In genomic region chr7:120897711-120898335, GRCm38 (mm10) we compare ENCODE assay signal across 16 mouse cellular contexts. TPM values are rescaled to one million over a fixed set of nuclear protein-coding genes. Genes with fewer than 3 reads are reported as not detected.
DNase-seq lines count a peak whose midpoint lies in the region; ATAC-seq and TF ChIP-seq lines count a peak whose summit lies in the region.
"Had no signal": no experiment of that assay in that cellular context is flagged by ENCODE, and none has a peak within 500 bp of the region (broad histone marks: within the 10 kb centered on the region; RNA-seq: fewer than 3 reads in every experiment).

No protein-coding gene starts in this region.

- TF ChIP-seq CTCF in layer of hippocampus, adult 2 months (conservative IDR thresholded peaks at IDR 0.05): no peak

- no peak overlapping the region for H3K27ac ChIP-seq in hindbrain, embryonic 16.5 days (ENCODE audit: low read depth, low read length)
- H3K27ac ChIP-seq in hindbrain, embryonic 14.5 days: no peak overlapping the region
- no peak overlapping the region for H3K27ac ChIP-seq in layer of hippocampus, adult 2 months
- H3K27ac ChIP-seq: embryonic facial prominence, embryonic 12.5 days; forebrain, embryonic 10.5 days; limb, embryonic 12.5 days; liver, embryonic 15.5 days; neural tube, embryonic 13.5 days had no signal

- DNase-seq in hindbrain, embryonic 14.5 days (ENCODE audit: low spot score): no peak
- DNase-seq in adrenal gland, postnatal 25 days: peak; percentile 18
- peak; percentile 56 to 67 for DNase-seq in cerebellum, adult 18-20 months
- peak; percentile 90 for DNase-seq in gonadal fat pad, adult 2 months (ENCODE audit: low read depth)
- DNase-seq in c-Kit-positive CD71-positive TER-119-positive erythroid progenitor cells, embryonic 14.5 days (ENCODE audit: low spot score): no peak
- no peak for DNase-seq in layer of hippocampus, adult 2 months (ENCODE audit: low spot score in 2 of 2)
- DNase-seq: kidney, postnatal 14 days; retina, postnatal 1 day had no signal

- no peaks in the 10 kb centered on the region for H3K27me3 ChIP-seq in hindbrain, embryonic 16.5 days (replicated peaks; ENCODE audit: control insufficient read depth, insufficient read depth, low read length)
- no peaks in the 10 kb centered on the region for H3K27me3 ChIP-seq in hindbrain, embryonic 14.5 days (ENCODE audit: control insufficient read depth, insufficient read depth, low read length)
- H3K27me3 ChIP-seq: embryonic facial prominence, embryonic 12.5 days; limb, embryonic 12.5 days; liver, embryonic 15.5 days; neural tube, embryonic 13.5 days had no signal

- H3K4me3 ChIP-seq in hindbrain, embryonic 16.5 days (ENCODE audit: low read length): no peak overlapping the region
- no peak overlapping the region for H3K4me3 ChIP-seq in hindbrain, embryonic 14.5 days (replicated peaks; ENCODE audit: low read length)
- no peak overlapping the region for H3K4me3 ChIP-seq in layer of hippocampus, adult 2 months
- H3K4me3 ChIP-seq: embryonic facial prominence, embryonic 12.5 days; forebrain, embryonic 10.5 days; limb, embryonic 12.5 days; liver, embryonic 15.5 days; neural tube, embryonic 13.5 days had no signal

- peak; percentile 82 for ATAC-seq in hindbrain, embryonic 16.5 days
- ATAC-seq in hindbrain, embryonic 14.5 days (ENCODE audit: low FRiP score): no peak
- ATAC-seq: CD4-positive, CD25-positive, alpha-beta regulatory T cell, adult 4 months; intestine, embryonic 16.5 days had no signal

- no peak overlapping the region for H3K4me2 ChIP-seq in hindbrain, embryonic 16.5 days (ENCODE audit: low read length)
- H3K4me2 ChIP-seq in hindbrain, embryonic 14.5 days (replicated peaks): no peak overlapping the region
- H3K4me2 ChIP-seq: embryonic facial prominence, embryonic 12.5 days; limb, embryonic 12.5 days; liver, embryonic 15.5 days; neural tube, embryonic 13.5 days had no signal

- H3K4me1 ChIP-seq in hindbrain, embryonic 16.5 days (ENCODE audit: control insufficient read depth, insufficient read depth, low read depth, low read length): no peaks in the 10 kb centered on the region
- H3K4me1 ChIP-seq in hindbrain, embryonic 14.5 days (replicated peaks; ENCODE audit: control insufficient read depth, insufficient read depth, low read length): no peaks in the 10 kb centered on the region
- H3K4me1 ChIP-seq: embryonic facial prominence, embryonic 12.5 days had no signal

- no peak overlapping the region for H3K9ac ChIP-seq in hindbrain, embryonic 16.5 days (ENCODE audit: low read depth, low read length)
- H3K9ac ChIP-seq in hindbrain, embryonic 14.5 days: no peak overlapping the region
- H3K9ac ChIP-seq: embryonic facial prominence, embryonic 12.5 days; limb, embryonic 12.5 days; liver, embryonic 15.5 days; neural tube, embryonic 13.5 days had no signal

- H3K9me3 ChIP-seq in hindbrain, embryonic 16.5 days (ENCODE audit: control insufficient read depth, low read length): no peaks in the 10 kb centered on the region
- no peaks in the 10 kb centered on the region for H3K9me3 ChIP-seq in hindbrain, embryonic 14.5 days (ENCODE audit: control insufficient read depth, low read length)
- H3K9me3 ChIP-seq: embryonic facial prominence, embryonic 12.5 days; forebrain, embryonic 10.5 days; limb, embryonic 12.5 days; liver, embryonic 15.5 days; neural tube, embryonic 13.5 days had no signal

- WGBS in hindbrain, embryonic 16.5 days: 74% methylated on average over 9 of the region's 9 CpGs
- WGBS in hindbrain, embryonic 14.5 days: 84% methylated on average over 9 of the region's 9 CpGs

- H3K36me3 ChIP-seq in hindbrain, embryonic 16.5 days (ENCODE audit: control insufficient read depth, insufficient read depth, low read length): peaks cover 23% of the 10 kb centered on the region
- peaks cover 32% of the 10 kb centered on the region for H3K36me3 ChIP-seq in hindbrain, embryonic 14.5 days (replicated peaks; ENCODE audit: control insufficient read depth, insufficient read depth)

RNA-seq across cellular contexts. Expression of gene Polr3e, which starts 19.7 kb away (rescaled TPM):
- polyA plus RNA-seq in hindbrain, embryonic 16.5 days (2015; fragmentation: Nextera tagmentation; extraction: Ambion mirVana): 24.0 and 27.2 TPM in 2 replicates
- polyA plus RNA-seq in hindbrain, embryonic 14.5 days (2014; fragmentation: Nextera tagmentation; extraction: Ambion mirVana): 16.6 and 17.9 TPM in 2 replicates
- total RNA-seq in adrenal gland, postnatal 25 days (2021): 26.5 and 27.5 TPM in 2 replicates
- 27.2 and 27.4 TPM in 2 replicates for polyA plus RNA-seq in gonadal fat pad, adult 2 months (2012; rRNA removed)
- total RNA-seq in layer of hippocampus, adult 2 months (2021): 10 to 100 TPM; 26.3 to 27.0 TPM

RNA-seq across cellular contexts. Expression of gene Eef2k, which starts 55.2 kb away (rescaled TPM):
- polyA plus RNA-seq in hindbrain, embryonic 16.5 days (2015; fragmentation: Nextera tagmentation; extraction: Ambion mirVana): 37.4 and 40.3 TPM in 2 replicates
- polyA plus RNA-seq in hindbrain, embryonic 14.5 days (2014; fragmentation: Nextera tagmentation; extraction: Ambion mirVana): 15.0 and 15.9 TPM in 2 replicates
- 40.4 and 68.2 TPM in 2 replicates for total RNA-seq in adrenal gland, postnatal 25 days (2021)
- 25.5 and 25.6 TPM in 2 replicates for polyA plus RNA-seq in gonadal fat pad, adult 2 months (2012; rRNA removed)
- total RNA-seq in layer of hippocampus, adult 2 months (2021): 10 to 100 TPM; 32.5 to 32.8 TPM

Comparison
In these comparisons a context has a peak if more than half of its experiments do, and no peak if none do; other contexts are left out.
1. DNase-seq: peak in adrenal gland, postnatal 25 days (single experiment), cerebellum, adult 18-20 months (2 of 2) and gonadal fat pad, adult 2 months (single experiment); none in hindbrain, embryonic 14.5 days (single experiment), c-Kit-positive CD71-positive TER-119-positive erythroid progenitor cells, embryonic 14.5 days (single experiment) and layer of hippocampus, adult 2 months (0 of 2).